Mouse (Mus musculus): ENCODE results near the gene Meaf6. TPM values are rescaled to one million over a fixed set of nuclear protein-coding genes. Genes with fewer than 3 reads are reported as not detected.

Meaf6 gene
- polyA plus RNA-seq, 1 experiment from 2014 or later, result 123 TPM

GRCm38 (mm10) chr4:125116929-125117328, 32.0 kb downstream of the Meaf6 start:
- H3K4me1 ChIP-seq, result peaks cover 8% of the 10 kb centered on the region; the same call in 1 of the 2 replicates
- no peak for ATAC-seq (ENCODE audit: low FRiP score, low read depth)
- WGBS, result 86% methylated on average over 13 of the region's 13 CpGs
- no peak overlapping the region for H3K9ac ChIP-seq (replicated peaks)
- H3K36me3 ChIP-seq, result no peaks in the 10 kb centered on the region
- H3K4me3 ChIP-seq, result no peak overlapping the region
- H3K27ac ChIP-seq (replicated peaks), result no peak overlapping the region
- H3K27me3 ChIP-seq, result no peaks in the 10 kb centered on the region
- no peak overlapping the region for H3K4me2 ChIP-seq (replicated peaks)
- no peaks in the 10 kb centered on the region for H3K9me3 ChIP-seq

- no peak overlapping the region for H3K4me2 ChIP-seq (replicated peaks)
- H3K27me3 ChIP-seq, result no peaks in the 10 kb centered on the region; the same call in 1 of the 2 replicates
- H3K27ac ChIP-seq (replicated peaks), result no peak overlapping the region
- ATAC-seq (ENCODE audit: low FRiP score, low read depth), result no peak
- 88% methylated on average over 7 of the region's 7 CpGs for WGBS
- H3K36me3 ChIP-seq, result no peaks in the 10 kb centered on the region
- no peak overlapping the region for H3K9ac ChIP-seq (replicated peaks)
- no peak overlapping the region for H3K4me3 ChIP-seq
- peaks cover 14% of the 10 kb centered on the region for H3K4me1 ChIP-seq
- no peaks in the 10 kb centered on the region for H3K9me3 ChIP-seq
These were observed 33.0 kb downstream of the Meaf6 start for GRCm38 (mm10) chr4:125117902-125118320.

GRCm38 (mm10) chr4:125119070-125119469, 34.1 kb downstream of the Meaf6 start:
- Histone ChIP-seq H3K4me2 (replicated peaks) (no peak overlapping the region), H3K9me3 (no peaks in the 10 kb centered on the region), H3K36me3 (no peaks in the 10 kb centered on the region), H3K4me3 (no peak overlapping the region), H3K4me1 (peaks cover 16% of the 10 kb centered on the region), H3K27ac (replicated peaks) (no peak overlapping the region), H3K27me3 (peaks cover 4% of the 10 kb centered on the region; the same call in 1 of the 2 replicates), H3K9ac (replicated peaks) (no peak overlapping the region)
- WGBS, result 29% methylated on average over 10 of the region's 10 CpGs
- no peak for ATAC-seq (ENCODE audit: low FRiP score, low read depth)

GRCm38 (mm10) chr4:125119721-125120120, 34.8 kb downstream of the Meaf6 start:
- H3K36me3 ChIP-seq, result no peaks in the 10 kb centered on the region
- no peak overlapping the region for H3K4me3 ChIP-seq
- H3K27me3 ChIP-seq, result peaks cover 10% of the 10 kb centered on the region; the same call in 1 of the 2 replicates
- no peak for ATAC-seq (ENCODE audit: low FRiP score, low read depth)
- 92% methylated on average over 11 of the region's 11 CpGs for WGBS
- no peak overlapping the region for H3K9ac ChIP-seq (replicated peaks)
- no peak overlapping the region for H3K4me2 ChIP-seq (replicated peaks)
- peaks cover 15% of the 10 kb centered on the region for H3K4me1 ChIP-seq
- H3K9me3 ChIP-seq, result no peaks in the 10 kb centered on the region
- no peak overlapping the region for H3K27ac ChIP-seq (replicated peaks)

GRCm38 (mm10) chr4:125122431-125123278, 37.7 kb downstream of the Meaf6 start:
- Histone ChIP-seq H3K27me3 (peaks cover 23% of the 10 kb centered on the region), H3K36me3 (no peaks in the 10 kb centered on the region), H3K27ac (replicated peaks) (no peak overlapping the region), H3K4me3 (no peak overlapping the region), H3K9me3 (no peaks in the 10 kb centered on the region), H3K4me2 (replicated peaks) (no peak overlapping the region), H3K4me1 (peaks cover 13% of the 10 kb centered on the region), H3K9ac (replicated peaks) (0 out of 2 replicates have a peak overlapping the region, but pooled peaks have one; percentile 1)
- no peak for ATAC-seq (ENCODE audit: low FRiP score, low read depth)
- WGBS, result 22% methylated on average over 16 of the region's 16 CpGs

- ATAC-seq (ENCODE audit: low FRiP score, low read depth), result no peak
- no peaks in the 10 kb centered on the region for H3K9me3 ChIP-seq
- no peak overlapping the region for H3K27ac ChIP-seq (replicated peaks)
- H3K27me3 ChIP-seq, result peaks cover 29% of the 10 kb centered on the region
- H3K4me3 ChIP-seq, result no peak overlapping the region
- H3K9ac ChIP-seq (replicated peaks), result no peak overlapping the region
- H3K36me3 ChIP-seq, result no peaks in the 10 kb centered on the region
- 70% methylated on average over 7 of the region's 7 CpGs for WGBS
- peaks cover 19% of the 10 kb centered on the region for H3K4me1 ChIP-seq
- no peak overlapping the region for H3K4me2 ChIP-seq (replicated peaks)
These were observed 38.3 kb downstream of the Meaf6 start for GRCm38 (mm10) chr4:125123279-125123671.

GRCm38 (mm10) chr4:125124424-125125209, 39.7 kb downstream of the Meaf6 start:
- H3K9me3 ChIP-seq, result no peaks in the 10 kb centered on the region
- H3K4me2 ChIP-seq (replicated peaks), result no peak overlapping the region
- H3K4me1 ChIP-seq, result peaks cover 19% of the 10 kb centered on the region
- H3K27me3 ChIP-seq, result peaks cover 36% of the 10 kb centered on the region
- H3K27ac ChIP-seq (replicated peaks), result no peak overlapping the region
- H3K9ac ChIP-seq (replicated peaks), result no peak overlapping the region
- no peaks in the 10 kb centered on the region for H3K36me3 ChIP-seq
- H3K4me3 ChIP-seq, result no peak overlapping the region
- WGBS, result 46% methylated on average over 7 of the region's 7 CpGs
- ATAC-seq (ENCODE audit: low FRiP score, low read depth), result no peak

GRCm38 (mm10) chr4:125125361-125125921, 40.5 kb downstream of the Meaf6 start:
- no peaks in the 10 kb centered on the region for H3K36me3 ChIP-seq
- H3K4me2 ChIP-seq (replicated peaks), result no peak overlapping the region
- no peak overlapping the region for H3K9ac ChIP-seq (replicated peaks)
- H3K4me3 ChIP-seq, result no peak overlapping the region
- peaks cover 19% of the 10 kb centered on the region for H3K4me1 ChIP-seq
- WGBS, result 75% methylated on average over 7 of the region's 7 CpGs
- no peaks in the 10 kb centered on the region for H3K9me3 ChIP-seq
- H3K27ac ChIP-seq (replicated peaks), result no peak overlapping the region
- ATAC-seq (ENCODE audit: low FRiP score, low read depth), result no peak
- H3K27me3 ChIP-seq, result peaks cover 36% of the 10 kb centered on the region

- no peak overlapping the region for H3K4me3 ChIP-seq
- no peak for ATAC-seq (ENCODE audit: low FRiP score, low read depth)
- H3K9ac ChIP-seq (replicated peaks), result no peak overlapping the region
- no peaks in the 10 kb centered on the region for H3K9me3 ChIP-seq
- H3K27ac ChIP-seq (replicated peaks), result no peak overlapping the region
- H3K4me1 ChIP-seq, result peaks cover 19% of the 10 kb centered on the region
- H3K36me3 ChIP-seq, result no peaks in the 10 kb centered on the region
- peaks cover 36% of the 10 kb centered on the region for H3K27me3 ChIP-seq
- WGBS, result 90% methylated on average over 3 of the region's 3 CpGs
- H3K4me2 ChIP-seq (replicated peaks), result no peak overlapping the region
These were observed 41.3 kb downstream of the Meaf6 start for GRCm38 (mm10) chr4:125126186-125126585.

- WGBS, result 79% methylated on average over 7 of the region's 7 CpGs
- peaks cover 36% of the 10 kb centered on the region for H3K27me3 ChIP-seq
- peaks cover 19% of the 10 kb centered on the region for H3K4me1 ChIP-seq
These were observed 41.8 kb downstream of the Meaf6 start for GRCm38 (mm10) chr4:125126761-125127160.

GRCm38 (mm10) chr4:125127305-125128084, 42.6 kb downstream of the Meaf6 start, which contains the start of gene Zc3h12a:
Gene Zc3h12a (minus strand): TSS chr4:125127840.
- 1% methylated on average over 62 of the region's 62 CpGs for WGBS
- H3K4me2 ChIP-seq (replicated peaks), result peak within 1 kb of the TSS; percentile 96
- H3K4me3 ChIP-seq, result peak within 1 kb of the TSS; percentile 62
- no peaks in the 10 kb centered on the region for H3K36me3 ChIP-seq
- no peak within 1 kb of the TSS for H3K27ac ChIP-seq (replicated peaks)
- peak; percentile 89 for ATAC-seq (ENCODE audit: low FRiP score, low read depth)
- H3K4me1 ChIP-seq, result peaks cover 17% of the 10 kb centered on the region
- no peaks in the 10 kb centered on the region for H3K9me3 ChIP-seq
- H3K27me3 ChIP-seq, result peaks cover 36% of the 10 kb centered on the region
- H3K9ac ChIP-seq (replicated peaks), result peak within 1 kb of the TSS; percentile 53

More at GRCm38 (mm10) chr4:125126761-125127160, 41.8 kb downstream of the Meaf6 start:
- Histone ChIP-seq H3K27ac (replicated peaks) (no peak overlapping the region), H3K4me2 (replicated peaks) (peak overlapping the region; percentile 96), H3K9me3 (no peaks in the 10 kb centered on the region), H3K9ac (replicated peaks) (no peak overlapping the region), H3K4me3 (peak overlapping the region; percentile 62; the same call in 1 of the 2 replicates), H3K36me3 (no peaks in the 10 kb centered on the region)
- ATAC-seq (ENCODE audit: low FRiP score, low read depth), result no peak

Measured in midbrain, embryonic 12.5 days (tissue).